Mouse (Mus musculus) brain, embryonic 14.5 days (tissue): Measurements from ENCODE around the gene Tfam.

Experiments
- CTCF ChIP-seq: fragments of 200-500 bp; IDR thresholded peaks from 2 replicates; pipeline ENCODE4 v1.5.1; 2012; ENCODE audit warnings: inconsistent platforms, mild to moderate bottlenecking, moderate library complexity, borderline replicate concordance; ENCODE audit not compliant: insufficient read depth, insufficient read length; ENCODE audit errors: extremely low read depth
- POLR2A ChIP-seq: fragments of 200-500 bp; IDR thresholded peaks from 2 replicates; pipeline ENCODE4 v1.6.1; 2012; ENCODE audit warnings: mild to moderate bottlenecking, inconsistent platforms, borderline replicate concordance; ENCODE audit not compliant: poor library complexity, insufficient read depth, insufficient read length, severe bottlenecking; ENCODE audit errors: extremely low read depth

- TF ChIP-seq CTCF: no peak
- no peak for TF ChIP-seq POLR2A
Observed at GRCm38 (mm10) chr10:71239479-71240120, 1.5 kb upstream of the Tfam start.
